Comparison of ENCODE assay signal across 10 mouse cellular contexts in genomic region chr17:15429937-15430336, GRCm38 (mm10). TPM values are rescaled to one million over a fixed set of nuclear protein-coding genes. Genes with fewer than 3 reads are reported as not detected.
DNase-seq lines count a peak whose midpoint lies in the region; ATAC-seq and TF ChIP-seq lines count a peak whose summit lies in the region.
"Had no signal": no experiment of that assay in that cellular context is flagged by ENCODE, and none has a peak within 500 bp of the region (broad histone marks: within the 10 kb centered on the region; RNA-seq: fewer than 3 reads in every experiment).

No protein-coding gene starts in this region.

- WGBS in liver, adult 2 months: 14% methylated on average over 1 of the region's 1 CpGs
- 36% methylated on average over 1 of the region's 1 CpGs for WGBS in liver, embryonic 12.5 days (ENCODE audit: insufficient replicate concordance)
- 44% methylated on average over 1 of the region's 1 CpGs for WGBS in liver, embryonic 16.5 days (ENCODE audit: insufficient replicate concordance)

- peaks cover 19% of the 10 kb centered on the region for H3K36me3 ChIP-seq in liver, adult 2 months (ENCODE audit: control insufficient read depth, insufficient read depth, low read length)
- H3K36me3 ChIP-seq in liver, embryonic 12.5 days: peaks cover 43% of the 10 kb centered on the region
- peaks cover 6% of the 10 kb centered on the region for H3K36me3 ChIP-seq in liver, embryonic 16.5 days (ENCODE audit: control insufficient read depth, insufficient read depth)

- no peaks in the 10 kb centered on the region for H3K9me3 ChIP-seq in liver, embryonic 12.5 days (replicated peaks)
- H3K9me3 ChIP-seq in liver, embryonic 16.5 days (replicated peaks; ENCODE audit: control insufficient read depth, low read length): no peaks in the 10 kb centered on the region
- H3K9me3 ChIP-seq: lung, embryonic 15.5 days; midbrain, embryonic 15.5 days had no signal

- TF ChIP-seq POLR2A in liver, adult 2 months (IDR thresholded peaks at IDR 0.05; ENCODE audit: extremely low read depth, insufficient read depth, low read length): no peak

- H3K4me1 ChIP-seq in liver, adult 2 months (ENCODE audit: control insufficient read depth, insufficient read depth, low read length): peaks cover 34% of the 10 kb centered on the region
- 0 out of 2 replicates have a peak, but pooled peaks cover 7% of the 10 kb centered on the region for H3K4me1 ChIP-seq in liver, embryonic 12.5 days
- peaks cover 7% of the 10 kb centered on the region for H3K4me1 ChIP-seq in liver, embryonic 16.5 days (ENCODE audit: control insufficient read depth, low read depth, low read length)
- H3K4me1 ChIP-seq: lung, embryonic 15.5 days; midbrain, embryonic 15.5 days had no signal

- intact Hi-C loops in gastrocnemius, postnatal 14 days (cut with DNase I; ENCODE audit: low total_unique reads): no loop called here

- no peak overlapping the region for H3K9ac ChIP-seq in liver, adult 2 months (ENCODE audit: low read depth, low read length)
- H3K9ac ChIP-seq in liver, embryonic 12.5 days: no peak overlapping the region
- H3K9ac ChIP-seq in liver, embryonic 16.5 days (ENCODE audit: low read depth, low read length): no peak overlapping the region
- H3K9ac ChIP-seq: lung, embryonic 15.5 days; midbrain, embryonic 15.5 days had no signal

- H3K4me3 ChIP-seq in liver, adult 2 months (ENCODE audit: insufficient read depth, low read depth, low read length): no peak overlapping the region
- no peak overlapping the region for H3K4me3 ChIP-seq in liver, embryonic 12.5 days
- no peak overlapping the region for H3K4me3 ChIP-seq in liver, embryonic 16.5 days (ENCODE audit: low read depth, low read length)
- H3K4me3 ChIP-seq: lung, embryonic 15.5 days; midbrain, embryonic 15.5 days had no signal

- TF ChIP-seq CTCF in liver, adult 2 months (IDR thresholded peaks at IDR 0.05; ENCODE audit: low read depth, low read length): peak; percentile 40

- peak; percentile 26 for DNase-seq in gastrocnemius, postnatal 14 days
- no peak for DNase-seq in gastrocnemius, adult 8-10 months (ENCODE audit: low spot score in 2 of 2)
- DNase-seq in liver, adult 2 months (ENCODE audit: extremely low read depth, low read depth, low spot score): peak; percentile 99
- DNase-seq in left cerebral cortex, adult 11 months (ENCODE audit: low spot score): no peak
- no peak for DNase-seq in natural killer cell, adult 2 months (ENCODE audit: low spot score in 2 of 2)

- H3K79me2 ChIP-seq in liver, adult 2 months (ENCODE audit: control insufficient read depth, insufficient read depth, low read length): peaks cover 3% of the 10 kb centered on the region; the same call in 1 of the 2 replicates

- no peaks in the 10 kb centered on the region for H3K27me3 ChIP-seq in liver, adult 2 months (ENCODE audit: control insufficient read depth, insufficient read depth, low read length)
- no peaks in the 10 kb centered on the region for H3K27me3 ChIP-seq in liver, embryonic 12.5 days (replicated peaks)
- no peaks in the 10 kb centered on the region for H3K27me3 ChIP-seq in liver, embryonic 16.5 days (ENCODE audit: control insufficient read depth, insufficient read depth, low read depth, low read length)
- H3K27me3 ChIP-seq: lung, embryonic 15.5 days; midbrain, embryonic 15.5 days had no signal

- no peak for ATAC-seq in liver, embryonic 12.5 days
- ATAC-seq in granulocyte monocyte progenitor cell, adult 5-6 weeks (replicated peaks; ENCODE audit: poor library complexity, severe bottlenecking): peak; percentile 17; the same call in 1 of the 2 replicates
- ATAC-seq in liver, embryonic 16.5 days (ENCODE audit: low read depth): peak; percentile 86
- ATAC-seq: midbrain, embryonic 15.5 days had no signal

- H3K27ac ChIP-seq in liver, adult 2 months (replicated peaks; ENCODE audit: insufficient read depth, low read depth, low read length): no peak overlapping the region; the same call in 1 of the 2 replicates
- H3K27ac ChIP-seq in liver, embryonic 12.5 days: no peak overlapping the region
- no peak overlapping the region for H3K27ac ChIP-seq in liver, embryonic 16.5 days (ENCODE audit: low read length)
- H3K27ac ChIP-seq: lung, embryonic 15.5 days; midbrain, embryonic 15.5 days had no signal

- H3K4me2 ChIP-seq in liver, embryonic 12.5 days: no peak overlapping the region
- H3K4me2 ChIP-seq in liver, embryonic 16.5 days (ENCODE audit: low read depth, low read length): no peak overlapping the region
- H3K4me2 ChIP-seq: lung, embryonic 15.5 days; midbrain, embryonic 15.5 days had no signal

RNA-seq across cellular contexts. Expression of gene Fam120b, which starts 33.9 kb away (rescaled TPM):
- total RNA-seq in gastrocnemius, postnatal 14 days (2021): 1 to 10 TPM; 8.6 to 8.8 TPM
- 10 to 100 TPM in 3 of 4 experiments, 1 to 10 TPM in 1; 9.5 to 12.1 (median 10.5) TPM for total RNA-seq in gastrocnemius, adult 8-10 months (2022)
- 13.3 and 13.4 TPM in 2 replicates for total RNA-seq in liver, adult 2 months (2014; rRNA removed)
- polyA plus RNA-seq in liver, adult 2 months (2012; rRNA removed): 4.4 and 5.8 TPM in 2 replicates
- polyA plus RNA-seq in liver, embryonic 12.5 days (2016; fragmentation: Nextera tagmentation; extraction: Ambion mirVana): 8.6 and 8.9 TPM in 2 replicates
- 11.0 and 16.5 TPM in 2 replicates for total RNA-seq in granulocyte monocyte progenitor cell, adult 5-6 weeks (2014; fragmentation: Nextera tagmentation)
- total RNA-seq in granulocyte monocyte progenitor cell, adult 5-6 weeks (2017): 11.1 and 12.4 TPM in 2 replicates
- 7.8 and 8.0 TPM in 2 replicates for polyA plus RNA-seq in liver, embryonic 16.5 days (2015; fragmentation: Nextera tagmentation; extraction: Ambion mirVana)

RNA-seq across cellular contexts. Expression of gene Dll1, which starts 53.3 kb away (rescaled TPM):
- 1 to 10 TPM; 5.6 to 6.0 TPM for total RNA-seq in gastrocnemius, postnatal 14 days (2021)
- total RNA-seq in gastrocnemius, adult 8-10 months (2022): 1 to 10 TPM; 1.4 to 4.0 (median 2.1) TPM
- 4.0 and 4.6 TPM in 2 replicates for total RNA-seq in liver, adult 2 months (2014; rRNA removed)
- polyA plus RNA-seq in liver, adult 2 months (2012; rRNA removed): 6.9 and 7.1 TPM in 2 replicates
- 1.5 and 1.7 TPM in 2 replicates for polyA plus RNA-seq in liver, embryonic 12.5 days (2016; fragmentation: Nextera tagmentation; extraction: Ambion mirVana)
- total RNA-seq in granulocyte monocyte progenitor cell, adult 5-6 weeks (2014; fragmentation: Nextera tagmentation): not detected in 2 replicates
- total RNA-seq in granulocyte monocyte progenitor cell, adult 5-6 weeks (2017): 0.26 TPM in 1 of 2 replicates, not detected in the other
- polyA plus RNA-seq in liver, embryonic 16.5 days (2015; fragmentation: Nextera tagmentation; extraction: Ambion mirVana): 0.99 and 1.2 TPM in 2 replicates

Comparison
In these comparisons a context has a peak if more than half of its experiments do, and no peak if none do; other contexts are left out.
1. DNase-seq: peak in gastrocnemius, postnatal 14 days (single experiment) and liver, adult 2 months (single experiment); none in gastrocnemius, adult 8-10 months (0 of 2), left cerebral cortex, adult 11 months (single experiment) and natural killer cell, adult 2 months (0 of 2).